Mouse (Mus musculus) lung, adult 2 months (tissue): ENCODE measurements at regions not wholly inside any gene's neighbourhood (a gene's known extent, or its start where the extent isn't known, plus 50 kb on each side); places are given as distances from the start of the nearest gene placed in this dataset.

Experiments
- CTCF ChIP-seq: fragments of 200-500 bp; IDR thresholded peaks from 2 replicates; pipeline ENCODE4 v1.5.1; 2011; ENCODE audit warnings: mild to moderate bottlenecking, low read length, control low read depth; ENCODE audit not compliant: insufficient read depth
- POLR2A ChIP-seq: fragments of 200-500 bp; IDR thresholded peaks from 2 replicates; pipeline ENCODE4 v1.6.1; 2011; ENCODE audit warnings: low read depth, mild to moderate bottlenecking, control low read depth, low read length, borderline replicate concordance; ENCODE audit errors: extremely low read depth

- TF ChIP-seq POLR2A (no peak), CTCF (no peak)
Observed at GRCm38 (mm10) chr7:83516295-83516694, 68.4 kb upstream of the Tmc3 start.
